Mouse (Mus musculus) heart, embryonic 12.5 days (tissue): ENCODE data around the gene Fbxl12. TPM values are rescaled to one million over a fixed set of nuclear protein-coding genes. Genes with fewer than 3 reads are reported as not detected.

ENCODE experiments used
- ATAC-seq: fragments of 200-750 bp; cut with Nextera tagmentation; 2 replicates; pipeline ENCODE4 v1.8.0; 2017; ENCODE audit warnings: moderate TSS enrichment, moderate library complexity; ENCODE audit not compliant: insufficient number of reproducible peaks, low FRiP score
- H3K27ac ChIP-seq: fragments of 300-500 bp; sonication (generic); 2 replicates; pipeline ENCODE4 v1.5.1; 2016; ENCODE audit warnings: mild to moderate bottlenecking, moderate library complexity; ENCODE audit not compliant: poor library complexity, severe bottlenecking
- H3K27me3 ChIP-seq: fragments of 300-500 bp; sonication (generic); replicated peaks from 2 replicates; pipeline ENCODE4 v1.6.1; 2016; ENCODE audit warnings: mild to moderate bottlenecking, moderate library complexity
- H3K36me3 ChIP-seq: fragments of 300-500 bp; sonication (generic); 2 replicates; pipeline ENCODE4 v1.6.1; 2016; ENCODE audit warnings: mild to moderate bottlenecking, moderate library complexity
- H3K4me1 ChIP-seq: fragments of 300-500 bp; sonication (generic); replicated peaks from 2 replicates; pipeline ENCODE4 v1.6.1; 2016; ENCODE audit warnings: mild to moderate bottlenecking
- H3K4me2 ChIP-seq: fragments of 300-500 bp; sonication (generic); 2 replicates; pipeline ENCODE4 v1.6.1; 2016; ENCODE audit warnings: mild to moderate bottlenecking, moderate library complexity
- H3K4me3 ChIP-seq: fragments of 300-500 bp; sonication (generic); 2 replicates; pipeline ENCODE4 v1.5.1; 2016; ENCODE audit warnings: mild to moderate bottlenecking
- H3K9ac ChIP-seq: fragments of 300-500 bp; sonication (generic); 2 replicates; pipeline ENCODE4 v1.6.1; 2016; ENCODE audit warnings: mild to moderate bottlenecking, moderate library complexity
- H3K9me3 ChIP-seq: fragments of 300-500 bp; sonication (generic); replicated peaks from 2 replicates; pipeline ENCODE4 v1.6.1; 2016; ENCODE audit warnings: mild to moderate bottlenecking, moderate library complexity
- WGBS: fragments of 180-500 bp; shearing (Covaris S2); methylation state at CpG from one replicate; pipeline ENCODE4 v1.1.7; 2016; 5-methylcytosine and 5-hydroxymethylcytosine counted together
- polyA plus RNA-seq: library from polyadenylated mRNA; unstranded; fragments of >200 nt; fragmentation: Nextera tagmentation; extraction: Ambion mirVana; gene quantifications from 2 replicates; pipeline ENCODE4 v1.2.1, GENCODE M21; 2016

Gene Fbxl12
- polyA plus RNA-seq, 1 experiment from 2014 or later = 19.4 TPM

- ATAC-seq = no peak
- H3K4me2 ChIP-seq = no peak overlapping the region
- WGBS = 87% methylated on average over 16 of the region's 16 CpGs
- no peaks in the 10 kb centered on the region for H3K9me3 ChIP-seq
- no peaks in the 10 kb centered on the region for H3K36me3 ChIP-seq
- no peak overlapping the region for H3K27ac ChIP-seq
- no peak overlapping the region for H3K9ac ChIP-seq
- H3K4me1 ChIP-seq = 0 out of 2 replicates have a peak, but pooled peaks cover 5% of the 10 kb centered on the region
- no peak overlapping the region for H3K4me3 ChIP-seq
- no peaks in the 10 kb centered on the region for H3K27me3 ChIP-seq
These were observed 27.5 kb upstream of the Fbxl12 start for GRCm38 (mm10) chr9:20672047-20672446.

DNA sequence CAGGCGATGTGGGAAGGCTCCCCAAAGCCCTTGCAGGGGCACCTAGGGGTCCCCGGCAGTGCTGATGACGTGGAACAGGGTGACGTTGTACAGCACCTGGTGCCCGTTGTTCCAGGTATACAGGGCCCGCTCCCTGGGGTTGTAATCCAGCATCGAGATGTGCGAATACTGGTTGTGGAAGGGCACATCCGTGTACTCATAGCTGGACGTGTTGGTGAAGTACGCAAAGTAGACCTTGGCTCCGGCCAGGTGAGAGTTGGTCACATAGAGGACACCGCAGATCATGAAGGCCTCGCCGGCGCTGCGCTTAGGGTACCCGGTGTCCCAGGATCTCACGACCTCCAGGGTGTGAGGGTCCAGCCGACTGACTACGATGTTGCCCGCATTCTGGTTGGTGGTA is 23.5 kb upstream of the Fbxl12 start:
- peaks cover 20% of the 10 kb centered on the region for H3K36me3 ChIP-seq
- no peak overlapping the region for H3K9ac ChIP-seq
- WGBS = 91% methylated on average over 22 of the region's 22 CpGs
- H3K4me1 ChIP-seq = 0 out of 2 replicates have a peak, but pooled peaks cover 4% of the 10 kb centered on the region
- H3K27me3 ChIP-seq = no peaks in the 10 kb centered on the region
- no peaks in the 10 kb centered on the region for H3K9me3 ChIP-seq
- no peak overlapping the region for H3K27ac ChIP-seq
- no peak overlapping the region for H3K4me2 ChIP-seq
- no peak overlapping the region for H3K4me3 ChIP-seq
- no peak for ATAC-seq

GRCm38 (mm10) chr9:20666510-20667034 is 22.0 kb upstream of the Fbxl12 start:
- Histone ChIP-seq H3K36me3 (peaks cover 34% of the 10 kb centered on the region), H3K4me2 (no peak overlapping the region), H3K9me3 (no peaks in the 10 kb centered on the region), H3K4me3 (no peak overlapping the region), H3K27me3 (no peaks in the 10 kb centered on the region), H3K27ac (no peak overlapping the region), H3K4me1 (0 out of 2 replicates have a peak, but pooled peaks cover 4% of the 10 kb centered on the region), H3K9ac (no peak overlapping the region)
- no peak for ATAC-seq
- 5% methylated on average over 7 of the region's 7 CpGs for WGBS

DNA sequence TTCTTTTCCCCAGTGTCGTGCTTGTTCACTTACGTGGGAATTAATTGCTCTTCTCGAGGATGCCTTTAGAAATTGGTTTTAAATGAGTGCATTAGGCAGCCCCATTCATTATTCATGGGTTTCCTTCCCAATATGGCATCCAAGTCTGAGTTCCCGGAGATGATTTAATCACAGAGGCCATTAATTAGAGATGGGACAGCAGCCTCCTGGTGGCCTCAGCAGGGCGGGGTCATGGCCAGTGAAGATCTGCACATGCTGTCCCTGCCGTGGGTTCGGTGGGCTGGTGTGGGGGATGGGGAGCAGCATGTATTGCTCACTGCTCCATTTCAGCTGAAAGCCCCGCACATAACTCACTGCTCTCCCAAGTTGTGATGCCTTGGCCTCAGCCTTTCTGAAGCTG is 21.4 kb upstream of the Fbxl12 start:
- H3K9ac ChIP-seq = no peak overlapping the region
- WGBS = 40% methylated on average over 8 of the region's 8 CpGs
- no peak overlapping the region for H3K4me3 ChIP-seq
- no peak overlapping the region for H3K27ac ChIP-seq
- no peaks in the 10 kb centered on the region for H3K27me3 ChIP-seq
- H3K9me3 ChIP-seq = no peaks in the 10 kb centered on the region
- peaks cover 41% of the 10 kb centered on the region for H3K36me3 ChIP-seq
- H3K4me1 ChIP-seq = 0 out of 2 replicates have a peak, but pooled peaks cover 4% of the 10 kb centered on the region
- no peak for ATAC-seq
- H3K4me2 ChIP-seq = no peak overlapping the region

- no peaks in the 10 kb centered on the region for H3K27me3 ChIP-seq
- H3K4me1 ChIP-seq = 0 out of 2 replicates have a peak, but pooled peaks cover 4% of the 10 kb centered on the region
- WGBS = 80% methylated on average over 5 of the region's 5 CpGs
- H3K27ac ChIP-seq = no peak overlapping the region
- H3K36me3 ChIP-seq = peaks cover 49% of the 10 kb centered on the region
- H3K4me2 ChIP-seq = no peak overlapping the region
- no peak overlapping the region for H3K9ac ChIP-seq
- no peak overlapping the region for H3K4me3 ChIP-seq
- no peaks in the 10 kb centered on the region for H3K9me3 ChIP-seq
- no peak for ATAC-seq
These were observed 20.5 kb upstream of the Fbxl12 start for GRCm38 (mm10) chr9:20664982-20665637.

- Histone ChIP-seq H3K4me1 (0 out of 2 replicates have a peak, but pooled peaks cover 4% of the 10 kb centered on the region), H3K4me2 (no peak overlapping the region), H3K9me3 (no peaks in the 10 kb centered on the region), H3K9ac (no peak overlapping the region), H3K27me3 (no peaks in the 10 kb centered on the region), H3K36me3 (peaks cover 53% of the 10 kb centered on the region), H3K4me3 (no peak overlapping the region), H3K27ac (no peak overlapping the region)
- WGBS = 85% methylated on average over 2 of the region's 2 CpGs
- ATAC-seq = no peak
These were observed 19.8 kb upstream of the Fbxl12 start for GRCm38 (mm10) chr9:20664366-20664765.

DNA sequence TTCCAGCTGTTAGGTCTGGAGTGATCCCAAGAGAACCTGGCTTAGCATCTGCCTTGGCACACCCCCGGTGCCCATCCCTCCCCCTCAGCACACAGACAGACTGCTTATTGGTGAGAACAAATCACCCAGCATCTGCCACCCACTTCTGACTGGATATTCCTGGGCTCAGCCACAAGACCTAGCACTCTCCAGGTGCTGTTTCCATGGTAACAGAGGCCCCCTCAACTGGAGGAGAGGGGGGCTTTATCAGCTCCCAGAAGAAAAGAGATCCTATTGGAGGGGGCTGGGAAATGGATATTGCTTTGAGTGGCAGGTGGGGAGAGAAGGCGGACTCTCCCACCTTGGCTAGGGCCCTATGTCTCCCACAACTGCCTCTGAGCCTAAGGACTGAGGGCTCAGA is 19.4 kb upstream of the Fbxl12 start:
- H3K27ac ChIP-seq = no peak overlapping the region
- H3K36me3 ChIP-seq = peaks cover 57% of the 10 kb centered on the region
- no peak overlapping the region for H3K4me3 ChIP-seq
- H3K9ac ChIP-seq = no peak overlapping the region
- 95% methylated on average over 2 of the region's 2 CpGs for WGBS
- 0 out of 2 replicates have a peak, but pooled peaks cover 4% of the 10 kb centered on the region for H3K4me1 ChIP-seq
- H3K9me3 ChIP-seq = no peaks in the 10 kb centered on the region
- no peak for ATAC-seq
- no peak overlapping the region for H3K4me2 ChIP-seq
- H3K27me3 ChIP-seq = no peaks in the 10 kb centered on the region

DNA sequence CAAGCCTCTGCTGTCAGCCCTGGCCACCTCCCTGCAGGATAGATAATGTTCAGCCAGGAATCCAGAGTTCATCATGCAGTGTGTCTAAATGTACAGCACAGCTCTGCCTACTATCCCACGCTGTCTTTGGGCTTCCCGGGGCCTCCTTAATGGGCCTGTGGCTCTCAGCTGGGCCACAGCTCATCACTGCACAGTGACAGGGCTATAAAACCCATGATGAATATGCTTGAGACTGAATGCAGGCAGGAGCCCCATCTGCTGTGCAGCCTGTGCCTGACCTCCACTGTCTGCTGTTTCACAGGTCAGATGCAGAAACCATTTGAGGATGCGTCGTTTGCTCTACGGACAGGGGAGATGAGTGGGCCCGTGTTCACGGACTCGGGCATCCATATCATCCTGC is 18.3 kb upstream of the Fbxl12 start:
- Histone ChIP-seq H3K4me1 (peaks cover 12% of the 10 kb centered on the region), H3K4me3 (no peak overlapping the region), H3K36me3 (peaks cover 68% of the 10 kb centered on the region), H3K27ac (no peak overlapping the region), H3K9ac (no peak overlapping the region), H3K9me3 (no peaks in the 10 kb centered on the region), H3K4me2 (no peak overlapping the region), H3K27me3 (no peaks in the 10 kb centered on the region)
- ATAC-seq = no peak
- 94% methylated on average over 8 of the region's 8 CpGs for WGBS

DNA sequence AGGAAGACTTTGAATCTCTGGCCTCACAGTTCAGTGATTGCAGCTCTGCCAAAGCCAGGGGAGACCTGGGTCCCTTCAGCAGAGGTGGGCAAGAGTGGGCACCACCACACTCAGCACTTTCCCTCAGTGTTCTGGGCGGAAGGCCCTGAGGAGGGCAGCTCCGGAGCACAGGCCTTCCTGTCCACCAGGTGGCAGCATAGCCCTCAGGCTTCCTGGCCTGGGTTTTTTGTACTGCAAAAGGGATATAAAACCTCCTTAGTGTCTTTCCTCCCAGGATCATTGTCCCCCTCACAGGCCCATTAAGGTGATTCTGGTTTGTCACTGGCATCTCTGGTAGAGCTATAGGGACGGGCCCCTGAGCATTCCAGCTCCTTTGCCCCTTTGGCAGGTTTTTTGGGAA is 17.8 kb upstream of the Fbxl12 start:
- 56% methylated on average over 3 of the region's 3 CpGs for WGBS
- peaks cover 74% of the 10 kb centered on the region for H3K36me3 ChIP-seq

DNA sequence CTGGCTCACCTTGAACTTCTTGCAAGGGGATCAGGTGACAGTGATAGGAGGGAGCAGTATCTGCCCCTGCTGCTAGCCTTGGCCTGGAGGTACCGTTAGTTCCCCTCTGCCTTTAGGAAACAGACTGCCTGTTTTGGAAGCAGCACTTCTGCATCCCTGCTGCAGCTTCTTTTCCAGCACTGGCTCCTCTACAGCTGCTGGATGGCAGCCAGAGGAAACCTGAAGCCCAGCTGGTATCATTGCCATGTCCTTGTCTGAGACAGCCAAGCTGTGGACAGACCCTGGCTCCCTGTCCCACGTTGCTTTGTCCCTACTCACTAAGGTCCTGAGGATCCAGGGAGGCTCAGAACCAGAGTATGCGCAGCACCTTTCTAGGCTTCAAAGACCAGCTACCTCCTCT is 13.0 kb upstream of the Fbxl12 start:
- peaks cover 35% of the 10 kb centered on the region for H3K4me1 ChIP-seq
- no peak overlapping the region for H3K4me3 ChIP-seq
- peaks cover 81% of the 10 kb centered on the region for H3K36me3 ChIP-seq
- no peaks in the 10 kb centered on the region for H3K27me3 ChIP-seq
- ATAC-seq = no peak
- no peaks in the 10 kb centered on the region for H3K9me3 ChIP-seq
- H3K4me2 ChIP-seq = no peak overlapping the region
- no peak overlapping the region for H3K9ac ChIP-seq
- WGBS = 65% methylated on average over 3 of the region's 3 CpGs
- peak overlapping the region; percentile 26; the same call in 1 of the 2 replicates for H3K27ac ChIP-seq

More for the DNA sequence above, 17.8 kb upstream of the Fbxl12 start:
- no peak for ATAC-seq
- Histone ChIP-seq H3K27me3 (no peaks in the 10 kb centered on the region), H3K4me1 (peaks cover 18% of the 10 kb centered on the region), H3K9me3 (no peaks in the 10 kb centered on the region), H3K9ac (no peak overlapping the region), H3K4me3 (no peak overlapping the region), H3K27ac (no peak overlapping the region), H3K4me2 (no peak overlapping the region)

- Histone ChIP-seq H3K4me2 (no peak overlapping the region), H3K36me3 (peaks cover 52% of the 10 kb centered on the region)
- ATAC-seq = no peak
These were observed 9.3 kb upstream of the Fbxl12 start for GRCm38 (mm10) chr9:20653859-20654258.

More at GRCm38 (mm10) chr9:20653859-20654258, 9.3 kb upstream of the Fbxl12 start:
- no peak overlapping the region for H3K27ac ChIP-seq
- no peak overlapping the region for H3K4me3 ChIP-seq
- 93% methylated on average over 3 of the region's 3 CpGs for WGBS
- H3K4me1 ChIP-seq = peaks cover 40% of the 10 kb centered on the region
- H3K9ac ChIP-seq = no peak overlapping the region
- H3K27me3 ChIP-seq = no peaks in the 10 kb centered on the region
- no peaks in the 10 kb centered on the region for H3K9me3 ChIP-seq
